Mouse (Mus musculus) effector memory CD4-positive, alpha-beta T cell, adult 7 months (primary cell): ENCODE results near the gene Ccdc182. TPM values are rescaled to one million over a fixed set of nuclear protein-coding genes. Genes with fewer than 3 reads are reported as not detected.

Source experiments
- polyA plus RNA-seq: library from polyadenylated mRNA; unstranded; fragments of 100-300 nt; shearing (Covaris generic); gene quantifications from one replicate; pipeline ENCODE4 v1.2.1, GENCODE M21; 2017

The Ccdc182 gene
- not detected for polyA plus RNA-seq

GRCm38 (mm10) chr11:88293631-88294393 lies at the start of gene Ccdc182:
Gene Ccdc182, plus strand, starts transcription at chr11:88294058.

Other genes starting within 250 kb of the Ccdc182 start
- 196 TPM for gene Srsf1, start 246.7 kb upstream of the Ccdc182 start, polyA plus RNA-seq
- gene Vezf1, start 225.8 kb upstream of the Ccdc182 start, polyA plus RNA-seq: 59.1 TPM
- 0.89 TPM for gene Cuedc1, start 196.0 kb upstream of the Ccdc182 start, polyA plus RNA-seq
- 53.3 TPM for gene Mrps23, start 89.7 kb upstream of the Ccdc182 start, polyA plus RNA-seq